Mouse (Mus musculus) inflammation-experienced regulatory T-cells, adult 6 months (primary cell): ENCODE data around the gene Enox1. TPM values are rescaled to one million over a fixed set of nuclear protein-coding genes. Genes with fewer than 3 reads are reported as not detected.

Experiments
- ATAC-seq: one replicate; pipeline ENCODE4 v1.8.0; 2017
- polyA plus RNA-seq, 3 experiments: library from polyadenylated mRNA; unstranded; fragments of 100-300 nt; shearing (Covaris generic); gene quantifications; one replicate each; pipeline ENCODE4 v1.2.1; 2017

Enox1 gene
- polyA plus RNA-seq, 3 experiments from 2014 or later = 0.11 to 0.36 (median 0.24) TPM

DNA sequence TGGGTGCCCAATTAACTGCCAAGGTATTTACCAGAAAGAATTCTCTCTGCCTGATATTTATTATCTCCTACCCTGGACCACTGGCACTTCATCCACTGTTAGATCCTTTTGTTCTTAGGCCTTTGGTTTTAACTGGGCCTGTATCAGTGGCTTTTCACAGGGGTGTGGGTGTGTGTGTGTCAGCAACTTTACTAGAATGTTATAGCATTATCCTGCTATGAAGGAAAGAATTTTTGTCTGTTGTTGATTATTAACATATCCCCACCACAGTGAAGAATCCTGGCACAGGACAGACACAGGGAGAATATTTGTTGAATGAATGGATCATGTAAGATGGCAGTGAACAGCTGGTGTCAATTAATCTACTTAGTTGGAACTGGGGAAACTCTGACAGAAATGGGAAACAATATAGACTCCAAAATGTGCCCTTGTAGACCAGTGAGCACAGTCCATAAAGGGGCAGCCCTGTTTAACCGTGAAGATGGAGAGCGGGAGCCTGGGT lies 40.9 kb downstream of the Enox1 start:
- no peak for ATAC-seq

- ATAC-seq = no peak
Observed at GRCm38 (mm10) chr14:77210889-77211288, 54.3 kb downstream of the Enox1 start.

DNA sequence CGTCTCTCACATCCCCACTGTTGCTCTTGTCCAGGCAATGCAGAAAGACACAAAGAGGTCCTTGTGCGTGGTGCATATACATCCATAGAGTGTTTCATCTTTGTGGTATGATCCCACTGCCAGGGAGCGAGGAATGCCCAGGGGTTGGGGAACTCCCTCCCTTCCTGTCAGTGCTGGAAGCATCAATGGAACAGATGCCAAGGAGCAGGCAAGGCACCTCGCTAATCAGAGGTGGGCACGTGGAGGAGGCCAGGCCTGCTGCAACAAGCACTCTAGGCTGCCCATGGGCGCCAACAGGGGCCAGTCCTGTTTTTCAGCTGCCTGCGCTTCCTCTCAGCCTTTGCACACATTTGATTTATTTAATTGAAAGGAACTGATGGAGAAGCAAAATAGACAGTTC lies 56.6 kb downstream of the Enox1 start:
- no peak for ATAC-seq

DNA sequence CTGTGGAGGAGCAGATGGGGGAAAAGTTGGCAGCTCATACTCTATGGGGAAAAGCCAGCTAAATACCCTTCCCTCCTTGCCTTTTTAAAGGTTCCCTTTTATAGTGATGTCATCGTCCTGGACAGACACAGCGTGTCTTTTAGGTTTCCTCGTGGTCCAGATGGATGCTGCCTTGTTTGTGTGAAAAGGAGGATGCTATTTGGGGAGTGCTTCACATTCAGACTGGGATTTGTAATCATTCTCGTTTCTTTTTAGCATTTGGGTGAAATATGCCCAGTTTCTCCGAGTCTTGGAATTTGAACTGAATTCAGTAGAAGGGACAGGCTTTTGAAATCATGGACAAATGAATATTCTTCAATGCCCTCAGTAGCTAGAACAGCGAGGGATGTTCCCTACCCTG lies 58.3 kb downstream of the Enox1 start:
- no peak for ATAC-seq

- no peak for ATAC-seq
Observed at GRCm38 (mm10) chr14:77225346-77225745, 68.8 kb downstream of the Enox1 start.

- ATAC-seq = no peak
Observed at GRCm38 (mm10) chr14:77238811-77239210, 82.2 kb downstream of the Enox1 start.

DNA sequence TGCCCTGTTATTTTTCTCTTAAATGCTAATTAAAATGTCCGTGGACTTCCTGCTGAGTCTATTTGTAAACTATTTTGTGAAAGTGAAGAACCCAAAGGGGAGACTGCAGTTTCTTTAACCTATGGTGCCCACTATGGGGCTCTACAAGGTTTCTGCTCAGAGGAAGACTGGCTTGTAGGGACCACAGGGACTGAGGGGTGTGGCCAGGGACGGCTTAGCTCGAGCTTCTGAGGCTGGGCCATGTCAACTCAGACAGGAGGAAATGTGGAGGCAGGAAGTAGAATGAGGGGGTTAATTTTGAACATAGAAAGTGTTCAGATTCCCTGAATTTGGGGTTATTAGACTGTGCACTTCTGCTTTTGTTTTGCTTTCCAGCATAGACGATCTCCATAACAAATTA lies 82.8 kb downstream of the Enox1 start:
- no peak for ATAC-seq

DNA sequence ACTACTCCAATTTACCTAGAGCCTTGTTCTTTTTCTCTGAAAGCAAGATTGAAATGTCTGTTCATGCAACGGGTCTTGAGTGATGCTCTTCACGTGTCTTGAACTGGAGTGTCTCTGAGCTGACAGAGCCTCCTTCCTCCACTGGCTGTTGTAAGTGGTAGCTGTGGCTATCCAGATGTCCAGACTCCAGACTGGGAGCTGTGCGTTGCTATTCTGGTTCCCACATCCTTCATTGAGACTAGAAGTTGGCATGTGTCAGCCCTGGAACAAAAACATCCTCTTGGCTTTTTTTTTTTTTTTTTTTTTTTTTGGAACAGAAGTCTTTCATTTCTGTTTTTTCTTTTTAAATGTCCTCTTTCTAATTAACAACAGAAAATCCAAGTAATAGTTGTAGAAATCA lies 90.4 kb downstream of the Enox1 start:
- no peak for ATAC-seq

- no peak for ATAC-seq
Observed at GRCm38 (mm10) chr14:77248426-77248825, 91.9 kb downstream of the Enox1 start.

DNA sequence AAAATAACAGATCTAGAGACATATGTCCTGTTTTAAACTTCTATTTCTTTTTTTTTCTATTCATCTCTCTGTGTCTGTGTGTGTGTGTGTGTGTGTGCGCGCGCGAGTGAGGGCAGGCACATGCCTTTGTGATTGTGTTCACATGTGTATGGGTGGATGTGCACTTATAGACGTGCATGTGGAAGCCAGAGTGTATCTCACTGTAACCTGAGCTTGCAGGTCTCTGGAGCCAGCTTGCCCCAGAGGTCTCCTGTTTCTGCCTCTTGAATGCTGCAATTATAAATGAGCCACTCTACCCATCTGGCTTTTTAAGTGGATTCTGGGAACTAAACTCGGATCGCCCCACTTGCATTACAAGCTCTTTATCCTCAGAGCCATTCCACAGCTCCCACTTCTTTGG lies 92.4 kb downstream of the Enox1 start:
- no peak for ATAC-seq

DNA sequence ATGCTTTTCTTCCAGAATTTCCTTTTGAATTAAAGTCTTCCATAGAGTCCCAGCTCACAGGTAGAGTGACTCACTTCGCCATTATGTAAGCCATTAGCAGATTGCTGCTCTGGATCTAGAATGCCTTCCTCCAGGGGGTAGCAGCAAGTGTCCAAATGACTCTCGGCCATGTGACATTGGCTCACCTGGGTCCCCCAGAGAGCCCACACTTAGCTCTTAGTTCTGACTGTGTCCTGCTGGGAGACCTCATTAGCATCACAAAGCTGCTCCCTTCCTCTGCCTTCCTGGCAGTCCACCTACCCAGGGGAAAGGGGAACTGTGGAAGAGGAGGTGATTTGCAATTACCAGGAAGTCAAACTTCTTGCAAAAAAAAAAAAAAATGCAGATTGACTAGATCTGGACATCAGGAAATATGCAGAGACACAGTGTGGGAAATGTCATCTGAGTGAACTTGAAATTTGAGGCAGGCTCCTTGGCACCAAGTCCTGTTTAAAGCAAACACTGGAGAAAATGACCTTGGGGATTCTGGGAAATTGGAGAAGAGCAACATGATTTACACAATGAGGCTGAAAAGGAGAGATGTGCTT lies 94.2 kb downstream of the Enox1 start:
- no peak for ATAC-seq

- ATAC-seq = no peak
Observed at GRCm38 (mm10) chr14:77255201-77255600, 98.6 kb downstream of the Enox1 start.

DNA sequence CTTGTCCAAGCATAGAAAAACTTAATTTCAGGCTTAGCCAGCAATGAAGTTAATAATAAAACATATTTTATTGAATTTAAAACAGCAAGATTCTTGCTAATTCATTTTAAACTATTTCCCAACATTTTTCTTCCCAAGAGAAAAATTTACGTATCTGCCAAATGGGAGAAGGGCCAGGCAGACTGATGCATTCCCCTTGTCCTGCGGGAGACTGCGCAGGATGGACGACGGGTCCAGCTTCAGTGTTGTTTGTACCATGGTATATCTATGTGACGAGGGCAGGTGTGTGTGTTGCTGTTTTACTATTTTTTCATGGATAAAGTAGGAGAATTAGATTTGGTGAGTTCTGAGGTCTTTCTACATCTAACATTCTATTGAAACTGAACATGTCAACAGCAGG lies 99.1 kb downstream of the Enox1 start:
- no peak for ATAC-seq

DNA sequence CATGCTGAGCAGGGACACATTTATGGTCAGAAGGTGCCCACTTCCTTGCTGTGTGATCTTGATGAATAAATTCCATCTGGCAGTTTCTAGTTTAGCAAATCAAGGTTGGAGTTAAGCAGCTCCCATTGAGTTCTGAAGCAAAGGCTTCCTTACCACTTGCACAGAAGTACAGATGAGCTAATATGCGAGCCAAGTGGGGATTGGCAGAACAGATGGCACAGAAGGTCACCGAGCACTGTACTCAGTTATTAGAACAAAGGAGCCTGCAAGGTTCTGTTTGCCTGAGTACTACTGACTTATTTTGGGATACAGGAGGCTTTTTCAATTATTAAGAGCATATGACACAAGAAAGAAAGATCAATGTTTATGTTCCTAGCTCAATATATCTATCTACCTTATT lies 100.4 kb downstream of the Enox1 start:
- ATAC-seq = no peak

- no peak for ATAC-seq
Observed at GRCm38 (mm10) chr14:77257461-77257860, 100.9 kb downstream of the Enox1 start.

DNA sequence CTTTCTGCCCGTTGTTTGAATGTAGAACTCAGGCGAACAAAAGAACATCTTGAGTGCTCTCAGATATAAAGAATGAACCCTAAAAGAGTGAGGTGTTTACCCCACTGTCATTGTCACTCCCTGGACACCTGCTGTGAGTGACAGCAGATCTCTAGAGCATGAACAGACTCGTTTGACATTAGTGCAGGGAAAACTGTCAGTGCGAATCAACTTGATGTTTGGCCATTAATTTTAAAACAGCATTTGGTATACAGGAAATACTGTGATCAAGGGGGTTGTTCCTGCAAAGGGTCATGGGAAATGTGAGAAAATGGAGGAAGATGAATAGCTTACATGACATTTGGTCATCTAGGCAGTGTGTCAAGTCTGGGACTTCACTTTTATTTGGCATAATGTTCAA lies 101.6 kb downstream of the Enox1 start:
- ATAC-seq = no peak

GRCm38 (mm10) chr14:77259686-77260085 lies 103.1 kb downstream of the Enox1 start:
- ATAC-seq = no peak

DNA sequence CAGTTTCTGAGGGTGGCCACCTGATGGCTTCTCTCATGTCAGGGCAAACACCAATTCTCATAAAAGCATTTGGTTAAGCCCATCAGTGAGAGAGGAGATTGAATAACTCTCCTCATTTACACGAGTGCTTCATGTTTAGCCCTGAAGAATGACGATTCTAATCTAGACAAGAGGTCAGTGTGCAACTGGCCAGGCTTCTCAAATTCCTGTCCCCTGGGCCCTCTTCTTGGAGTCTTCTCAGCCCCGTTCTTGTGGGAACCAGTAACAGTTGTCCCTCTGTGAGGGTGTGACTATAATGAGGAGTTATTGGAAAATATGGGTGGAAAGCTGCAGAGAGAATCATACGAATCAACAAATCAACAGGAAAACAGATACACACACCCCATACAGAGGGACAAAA lies 103.5 kb downstream of the Enox1 start:
- ATAC-seq = no peak

- ATAC-seq = no peak
Observed at GRCm38 (mm10) chr14:77266805-77267771, 110.5 kb downstream of the Enox1 start.

GRCm38 (mm10) chr14:77272248-77272930 lies 115.8 kb downstream of the Enox1 start:
- no peak for ATAC-seq

- ATAC-seq = no peak
Observed at GRCm38 (mm10) chr14:77272931-77273446, 116.4 kb downstream of the Enox1 start.

GRCm38 (mm10) chr14:77273721-77274120 lies 117.2 kb downstream of the Enox1 start:
- ATAC-seq = no peak

- no peak for ATAC-seq
Observed at GRCm38 (mm10) chr14:77275607-77276006, 119.0 kb downstream of the Enox1 start.
